Mouse (Mus musculus) heart, adult 9 months (tissue): ENCODE data around the gene Dpp6.

Experiments
- DNase-seq, 2 experiments: peaks; one replicate each; pipeline ENCODE4 v3.0.0; 2022; ENCODE audit warnings: low spot score in 2 of 2

Gene Dpp6

DNA sequence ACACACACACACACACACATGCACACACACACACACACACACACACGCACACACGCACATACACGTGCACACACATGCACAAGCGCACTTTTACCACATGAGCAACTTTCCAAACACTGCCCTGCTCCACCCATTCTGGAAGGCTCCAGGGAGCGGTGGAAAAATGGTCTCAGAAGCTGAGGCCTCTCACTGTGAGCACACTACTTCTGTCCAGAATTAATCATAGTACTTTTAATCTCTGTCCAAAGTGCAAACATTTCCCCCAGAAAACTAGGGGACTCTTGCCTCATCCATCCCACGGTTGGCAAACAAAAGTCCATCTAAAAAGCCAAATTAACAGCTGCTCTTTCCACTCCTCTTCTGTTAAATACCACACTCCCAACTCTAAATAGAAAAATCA lies 842.8 kb downstream of the Dpp6 start:
- peak; percentile 33 to 52 for DNase-seq

DNA sequence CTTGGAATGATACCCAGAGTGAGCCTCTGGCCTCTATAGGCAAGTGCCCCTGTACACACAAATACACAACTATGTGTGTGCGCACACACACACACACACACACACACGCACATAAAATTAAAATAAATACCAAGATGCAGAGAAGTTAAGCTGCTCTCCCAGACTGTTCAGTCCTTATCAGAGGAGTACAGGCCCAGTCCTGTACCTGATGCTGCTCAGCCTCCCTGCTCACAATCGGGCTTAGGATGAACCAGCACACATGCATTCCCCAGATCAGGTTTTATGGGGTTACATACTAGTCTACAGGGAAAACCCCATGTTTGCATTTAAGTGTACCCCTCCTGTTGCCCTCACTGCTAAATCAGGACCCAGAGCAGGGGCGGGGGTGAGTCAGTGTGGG lies 847.1 kb downstream of the Dpp6 start:
- DNase-seq, result no peak

- DNase-seq, result no peak
These were observed 854.5 kb downstream of the Dpp6 start for GRCm38 (mm10) chr5:27671487-27671886.

DNA sequence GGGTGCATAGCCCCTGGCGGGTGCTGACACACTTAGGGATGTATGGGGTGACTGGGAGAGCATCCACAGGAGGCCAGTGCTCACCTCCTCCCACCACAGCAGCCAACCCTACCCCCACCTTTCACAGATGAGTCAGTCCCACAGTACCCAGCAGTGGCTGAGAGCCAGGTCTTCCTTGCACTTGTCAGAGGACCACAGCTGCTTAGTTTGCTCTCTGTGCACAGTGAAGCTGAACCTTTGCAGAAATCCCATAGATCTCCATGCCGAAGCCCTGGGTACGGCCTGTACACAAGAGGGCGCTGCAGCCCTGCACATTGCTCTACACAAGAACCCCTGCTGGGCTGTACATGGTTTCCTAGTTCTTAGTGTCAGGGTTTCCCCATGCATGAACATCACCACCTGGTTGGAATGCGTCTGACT lies 860.3 kb downstream of the Dpp6 start:
- no peak for DNase-seq

DNA sequence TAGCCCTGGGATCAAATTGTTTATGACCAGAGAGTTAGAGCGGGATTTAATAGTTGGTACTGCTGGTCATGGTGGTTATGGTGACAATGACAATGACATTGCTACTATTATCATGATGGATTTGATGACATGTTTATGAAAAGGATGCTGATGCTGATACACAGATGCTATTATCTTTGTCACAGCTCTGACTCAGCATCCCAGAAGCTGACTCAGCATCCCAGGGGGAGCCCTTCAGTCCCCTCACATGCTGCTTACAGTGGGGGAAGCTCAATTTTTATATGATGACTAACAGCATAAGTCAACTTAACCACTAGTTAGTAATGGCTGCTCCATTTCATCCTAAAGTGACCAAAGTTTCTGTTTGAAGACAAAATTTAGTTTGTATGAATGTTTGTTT lies 862.1 kb downstream of the Dpp6 start:
- no peak for DNase-seq

DNA sequence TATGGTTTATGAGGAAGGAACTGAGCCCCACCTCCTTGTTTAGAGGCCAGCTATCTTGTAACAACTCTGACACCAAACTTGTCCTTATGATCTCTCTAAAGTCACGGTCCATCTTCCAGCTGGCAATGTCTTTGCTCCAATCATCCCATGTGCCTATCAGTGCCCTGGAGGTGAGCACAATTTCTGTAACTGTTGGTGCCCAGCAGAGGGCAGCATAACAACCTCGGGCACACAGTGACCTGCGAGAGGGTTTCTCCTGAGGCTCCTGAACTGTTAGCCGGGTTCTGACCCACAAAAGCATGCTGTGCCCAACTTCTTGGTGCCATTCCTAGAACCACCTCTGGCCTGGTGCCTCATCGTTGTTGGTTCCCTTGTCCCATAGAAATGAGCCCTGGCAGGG lies 863.5 kb downstream of the Dpp6 start:
- peak in 1 of 2 experiments; percentile 16 for DNase-seq

DNA sequence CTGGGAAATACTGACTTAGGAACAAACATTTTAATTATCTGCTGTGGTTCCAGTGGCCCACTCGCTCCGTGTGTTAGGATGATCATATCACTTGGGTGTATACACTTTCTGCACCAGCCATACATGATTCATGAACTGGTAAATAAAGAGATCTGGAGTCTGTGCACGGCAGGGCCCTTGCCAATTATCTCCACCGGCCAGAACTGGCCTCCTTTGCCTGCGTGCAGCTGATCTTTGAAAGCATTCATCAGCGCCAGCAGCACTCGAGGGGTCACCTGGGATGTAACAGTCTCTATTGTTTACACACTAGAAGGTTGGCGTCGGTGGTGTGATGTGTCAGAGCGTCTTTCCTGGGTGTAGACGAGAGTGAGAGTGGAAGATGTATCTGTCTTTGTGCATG lies 868.2 kb downstream of the Dpp6 start:
- DNase-seq, result no peak

DNA sequence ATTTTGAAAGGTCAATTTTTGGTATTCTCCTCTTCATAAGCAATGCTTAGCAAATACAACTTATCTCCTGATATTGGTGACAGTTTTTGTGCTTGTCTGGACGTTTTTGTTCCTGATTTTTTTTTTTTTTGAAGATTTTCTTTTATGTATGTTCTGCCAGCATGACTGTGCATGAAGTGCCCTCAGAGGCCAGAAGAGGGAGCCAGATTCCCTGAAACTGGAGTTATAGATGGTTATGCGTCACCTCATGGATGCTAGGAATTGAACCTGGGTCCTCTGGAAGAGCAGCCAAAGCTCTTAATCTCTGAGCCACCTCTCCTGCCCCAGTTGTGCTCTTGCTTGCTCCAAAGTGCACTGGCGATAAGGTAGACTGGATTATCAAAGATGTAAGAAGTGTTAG lies 868.9 kb downstream of the Dpp6 start:
- no peak for DNase-seq

DNA sequence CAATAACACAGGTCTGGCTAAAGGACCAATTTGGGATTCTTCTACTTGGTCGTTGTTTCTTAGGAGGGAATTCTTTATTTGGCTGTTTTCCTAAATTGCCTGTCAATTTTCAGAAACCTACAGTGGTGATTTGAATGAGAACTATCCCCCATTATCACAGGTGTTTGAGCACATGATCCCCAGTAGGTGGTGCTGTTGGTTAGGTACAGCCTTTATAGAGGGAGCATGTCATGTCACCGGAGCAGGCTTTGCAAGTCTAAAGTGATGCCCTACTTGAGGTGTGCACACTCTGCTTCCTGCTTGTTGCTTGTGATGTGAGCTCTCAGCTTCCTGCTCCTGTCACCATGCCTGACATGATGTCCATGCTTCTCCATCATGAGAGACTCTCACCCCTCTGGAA lies 870.3 kb downstream of the Dpp6 start:
- no peak for DNase-seq

- no peak for DNase-seq
These were observed 885.5 kb downstream of the Dpp6 start for GRCm38 (mm10) chr5:27702482-27702881.

GRCm38 (mm10) chr5:27705020-27705419 lies 888.0 kb downstream of the Dpp6 start:
- no peak for DNase-seq

DNA sequence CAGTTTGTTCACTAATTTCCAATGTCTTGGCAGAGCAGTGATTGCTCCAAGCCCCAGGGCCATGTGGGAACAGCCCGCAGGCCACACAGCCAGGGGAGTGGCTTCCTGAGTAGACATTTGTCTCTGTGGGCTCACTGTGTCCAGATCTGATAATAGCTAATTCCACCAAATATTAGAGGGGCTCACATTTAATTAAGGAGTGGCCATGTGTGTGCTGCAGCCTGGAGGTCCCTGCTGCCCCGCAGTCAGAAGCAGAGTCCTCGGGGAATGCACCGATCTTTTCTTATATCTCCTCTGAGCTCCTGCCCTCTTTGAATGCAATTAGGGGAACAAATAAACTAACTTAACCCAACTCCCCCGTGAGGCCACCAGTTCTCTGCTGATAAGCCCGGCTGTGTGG lies 889.5 kb downstream of the Dpp6 start:
- peak in 1 of 2 experiments; percentile 9 for DNase-seq

GRCm38 (mm10) chr5:27707283-27707682 lies 890.3 kb downstream of the Dpp6 start:
- no peak for DNase-seq

GRCm38 (mm10) chr5:27708209-27708608 lies 891.2 kb downstream of the Dpp6 start:
- DNase-seq, result peak; percentile 46 to 54

DNA sequence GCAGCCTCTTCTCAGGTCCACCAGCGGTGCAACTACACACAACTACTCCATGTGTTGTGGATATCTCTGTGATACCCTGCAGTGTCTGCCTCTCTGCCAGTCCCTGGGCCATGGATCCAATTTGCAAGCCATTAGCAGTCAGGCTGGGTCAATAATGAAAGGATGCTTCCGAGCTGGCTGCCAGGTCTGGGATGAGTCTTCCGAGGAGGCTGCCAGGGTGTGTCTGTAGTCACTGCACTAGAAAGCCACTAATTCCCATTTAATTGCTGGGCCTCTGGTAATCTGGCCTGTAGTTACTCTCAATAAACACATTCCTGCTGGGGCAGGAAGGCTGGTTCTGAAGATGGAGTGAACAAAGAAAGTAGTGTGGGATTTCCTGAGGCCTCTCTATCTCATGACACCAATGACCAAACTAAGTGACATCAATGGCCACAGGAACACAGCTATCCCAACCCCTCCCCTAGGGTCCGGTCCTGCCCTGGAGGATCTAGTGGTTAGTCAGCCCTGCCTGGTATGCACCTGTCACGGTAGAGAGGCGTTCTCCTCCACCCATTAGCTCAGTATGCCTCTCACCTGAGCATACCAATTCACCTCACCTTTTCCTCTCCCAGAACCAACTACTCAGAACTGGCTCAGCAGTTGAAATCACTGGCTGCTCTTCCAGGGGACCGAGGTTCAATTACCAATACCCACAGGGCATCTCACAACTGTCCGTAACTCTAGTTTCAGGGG lies 894.6 kb downstream of the Dpp6 start:
- no peak for DNase-seq

DNA sequence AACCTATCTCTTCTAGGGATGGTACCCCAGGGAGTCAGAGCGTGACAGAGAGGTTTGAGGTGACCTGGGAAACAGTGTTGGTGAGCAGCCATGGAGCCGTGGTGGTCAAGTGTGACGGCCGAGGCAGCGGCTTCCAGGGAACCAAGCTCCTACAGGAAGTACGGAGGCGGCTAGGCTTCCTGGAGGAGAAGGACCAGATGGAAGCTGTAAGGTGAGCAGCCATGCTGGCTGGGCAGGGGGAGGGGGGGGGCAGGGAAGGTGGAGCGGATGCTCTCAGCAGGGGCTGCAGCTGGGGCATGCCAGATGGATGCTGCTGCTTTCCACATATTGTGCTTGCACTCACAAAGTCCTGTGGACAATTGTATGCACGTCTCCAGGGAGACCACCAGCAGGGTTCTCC lies 897.4 kb downstream of the Dpp6 start:
- DNase-seq, result no peak

DNA sequence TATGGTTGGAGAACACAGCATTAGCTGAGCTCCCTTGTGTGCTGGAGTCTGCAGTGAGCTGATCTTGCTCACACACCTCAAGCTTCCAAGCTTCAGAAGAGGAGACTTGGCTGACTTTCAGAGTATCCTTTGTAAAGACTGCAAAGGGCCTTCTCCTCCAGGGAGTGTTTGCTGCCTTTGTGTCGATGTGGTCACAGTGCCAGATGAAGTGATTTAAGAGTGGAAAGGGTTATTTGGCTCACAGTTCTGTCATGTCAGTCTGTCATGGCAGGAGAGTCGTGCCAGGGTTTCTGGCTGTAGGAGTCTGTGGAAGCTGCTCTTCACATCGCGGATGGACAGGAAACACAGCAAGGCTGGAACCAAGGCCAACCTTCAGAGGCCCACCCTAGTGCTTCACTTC lies 899.0 kb downstream of the Dpp6 start:
- DNase-seq, result no peak

- no peak for DNase-seq
These were observed 900.3 kb downstream of the Dpp6 start for GRCm38 (mm10) chr5:27717301-27717700.

- DNase-seq, result no peak
These were observed 902.3 kb downstream of the Dpp6 start for GRCm38 (mm10) chr5:27719311-27719710.

GRCm38 (mm10) chr5:27724460-27724859 lies 907.5 kb downstream of the Dpp6 start:
- no peak for DNase-seq

GRCm38 (mm10) chr5:27730666-27731065 lies 913.7 kb downstream of the Dpp6 start:
- DNase-seq, result peak in 1 of 2 experiments; percentile 9

- no peak for DNase-seq
These were observed 914.4 kb downstream of the Dpp6 start for GRCm38 (mm10) chr5:27731392-27731791.

GRCm38 (mm10) chr5:27732288-27732868 lies 915.4 kb downstream of the Dpp6 start:
- DNase-seq, result no peak

DNA sequence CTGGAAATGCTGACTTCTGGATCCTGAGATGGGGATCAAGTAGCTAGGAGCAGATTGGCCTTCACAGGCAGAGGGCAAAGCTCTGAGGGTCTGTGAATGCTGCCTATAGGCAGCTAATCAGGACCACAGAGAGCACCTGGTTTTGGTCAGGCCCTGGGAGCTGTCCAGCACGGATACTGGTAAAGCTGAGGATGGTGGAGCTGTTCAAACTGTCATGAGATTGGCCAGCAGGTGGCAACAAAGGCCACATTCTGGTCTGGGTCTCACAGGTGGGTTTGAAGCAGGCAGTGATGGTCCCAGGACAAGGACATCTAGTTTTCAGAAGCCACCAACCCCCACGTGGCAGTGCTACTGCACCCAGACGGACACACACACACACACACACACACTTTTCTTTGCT lies 920.2 kb downstream of the Dpp6 start:
- DNase-seq, result no peak
